Mouse (Mus musculus) layer of hippocampus, postnatal 25 days (tissue): ENCODE data around the gene AU022252. TPM values are rescaled to one million over a fixed set of nuclear protein-coding genes. Genes with fewer than 3 reads are reported as not detected.

ENCODE experiments used
- DNase-seq, 2 experiments: peaks; one replicate each; pipeline ENCODE4 v3.0.0; 2022; ENCODE audit warnings: mixed read lengths in 2 of 2, low spot score in 1 of 2; ENCODE audit errors: extremely low spot score in 1 of 2
- total RNA-seq, 2 experiments: library from RNA; stranded (reverse); gene quantifications; 2 replicates each; pipeline ENCODE4 v1.2.3; 2021

AU022252 gene
- total RNA-seq, 2 experiments from 2014 or later = 32.4 to 36.7 TPM

GRCm38 (mm10) chr4:119189864-119190263 is 42.6 kb downstream of the AU022252 start, which contains the start of gene Ermap:
Gene Ermap (minus strand): TSS chr4:119190011.
- no peak for DNase-seq

DNA sequence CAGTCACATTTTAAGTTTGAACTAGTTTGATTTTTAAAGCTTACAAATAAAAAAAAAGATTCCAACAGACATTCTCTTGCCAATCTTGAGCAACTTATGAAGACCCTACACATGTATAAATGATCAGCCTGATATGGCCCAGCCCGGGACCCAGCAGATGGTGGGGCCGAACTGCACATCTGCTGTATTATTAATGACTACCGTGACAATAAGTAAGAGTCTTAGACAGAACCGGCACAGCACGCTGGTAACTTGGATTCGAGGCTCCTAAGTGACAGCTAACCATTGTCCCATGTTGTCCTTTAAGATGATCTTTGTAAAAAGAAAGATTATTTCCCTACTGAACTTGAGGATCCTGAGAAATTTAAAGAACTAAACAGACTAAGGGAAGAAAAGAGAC is 43.1 kb downstream of the AU022252 start:
- no peak for DNase-seq

- DNase-seq = no peak
Measured at GRCm38 (mm10) chr4:119188060-119188785, 44.3 kb downstream of the AU022252 start.

DNA sequence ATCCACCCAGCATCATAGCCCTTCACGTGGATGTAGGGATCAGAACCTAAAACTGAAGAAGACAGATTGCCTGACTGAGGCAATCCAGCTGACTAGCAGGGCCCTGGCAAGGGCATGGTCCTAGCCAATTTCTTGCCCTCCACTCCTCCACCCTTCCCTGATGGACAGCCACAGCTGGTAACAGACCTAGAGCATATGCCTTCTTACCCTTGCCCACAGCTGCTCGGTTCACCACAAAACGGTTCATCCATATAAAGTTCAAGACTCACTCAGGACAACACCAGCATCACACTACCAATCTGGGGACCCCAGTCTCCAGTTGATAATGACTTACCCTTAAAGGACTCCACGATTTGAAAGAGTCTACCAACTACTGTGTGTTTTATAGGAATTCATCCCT is 46.7 kb downstream of the AU022252 start:
- DNase-seq = no peak

- DNase-seq = no peak
Measured at GRCm38 (mm10) chr4:119183525-119183924, 49.0 kb downstream of the AU022252 start.

GRCm38 (mm10) chr4:119181456-119181855 is 51.1 kb downstream of the AU022252 start:
- DNase-seq = no peak

DNA sequence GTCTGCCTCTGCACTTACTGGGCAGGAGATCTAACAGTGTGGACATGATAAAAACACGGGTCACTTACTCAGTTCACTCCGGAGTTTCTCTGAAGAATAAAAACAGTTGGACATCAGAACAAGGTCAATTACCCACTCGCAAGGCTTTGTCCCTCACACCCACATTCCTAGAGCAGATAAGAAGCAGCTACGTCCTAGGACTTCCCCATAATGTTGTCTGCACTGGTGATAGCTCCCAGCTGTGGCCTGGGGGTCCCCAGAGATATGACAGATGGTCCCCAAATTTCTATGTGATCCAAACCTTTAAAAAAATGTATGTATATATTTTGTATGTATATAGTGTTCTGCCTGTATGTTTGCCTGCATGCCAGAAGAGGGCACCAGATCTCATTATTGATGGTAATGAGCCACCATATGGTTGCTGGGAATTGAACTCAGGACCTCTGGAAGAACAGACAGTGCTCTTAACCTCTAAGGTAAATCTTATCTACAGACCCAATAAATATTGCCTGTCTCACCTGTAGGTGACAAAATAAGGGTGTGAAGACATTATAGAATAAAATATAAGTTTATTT is 52.3 kb downstream of the AU022252 start:
- DNase-seq = no peak

- no peak for DNase-seq
Measured at GRCm38 (mm10) chr4:119178331-119178730, 54.2 kb downstream of the AU022252 start.

DNA sequence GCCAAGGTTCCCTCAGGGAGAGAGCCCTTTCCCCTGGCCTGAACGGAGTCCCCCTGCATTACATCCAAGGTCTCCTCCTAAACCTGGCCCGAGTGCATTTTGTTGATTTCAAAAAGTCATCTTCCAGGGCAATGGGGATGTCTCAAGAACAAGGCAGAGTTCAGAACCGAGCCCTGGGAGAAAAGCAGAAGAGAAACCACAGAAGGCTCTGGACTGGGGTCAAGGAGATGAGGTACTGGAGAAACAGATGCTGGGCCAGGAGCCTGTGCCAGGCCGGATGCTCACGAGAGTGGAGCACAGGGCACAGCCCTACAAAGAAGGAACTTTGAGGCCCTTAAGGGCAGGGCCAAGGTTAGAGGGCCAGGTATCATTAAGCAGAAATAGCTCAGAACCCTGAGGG is 54.8 kb downstream of the AU022252 start:
- no peak for DNase-seq

DNA sequence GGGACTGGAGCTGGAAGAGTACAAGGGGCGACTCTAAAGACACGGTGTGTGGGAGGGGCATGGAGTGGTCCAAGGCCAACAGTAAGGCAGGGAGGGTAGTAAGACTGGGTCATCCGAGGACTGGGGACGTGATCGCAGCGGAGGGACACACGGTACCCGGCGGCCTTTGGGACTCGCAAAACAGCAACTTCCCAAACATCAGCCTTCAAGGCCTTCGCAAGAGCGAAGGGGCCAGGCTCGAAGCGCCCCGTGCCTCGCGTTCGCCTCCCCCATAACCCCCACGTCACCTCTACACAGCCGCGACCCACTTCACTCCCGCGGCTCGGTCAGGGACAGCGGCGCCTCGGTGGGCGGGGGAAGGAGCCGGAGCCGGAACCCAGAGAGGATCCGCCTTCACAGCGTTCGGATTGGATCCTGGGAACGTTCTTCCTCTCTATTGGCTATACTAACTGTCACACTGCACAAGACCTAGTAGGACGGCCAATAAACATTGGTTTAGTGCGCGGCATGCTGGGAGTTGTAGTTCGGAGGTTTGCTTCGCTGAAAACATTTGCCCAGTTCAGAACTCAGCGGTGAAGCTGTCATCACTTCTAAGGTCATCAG is 58.6 kb downstream of the AU022252 start, which contains the start of gene Zfp691:
Gene Zfp691 (minus strand): TSS at position 345 of the 603 bp plus-strand sequence.
- peak; percentile 73 to 83 for DNase-seq

DNA sequence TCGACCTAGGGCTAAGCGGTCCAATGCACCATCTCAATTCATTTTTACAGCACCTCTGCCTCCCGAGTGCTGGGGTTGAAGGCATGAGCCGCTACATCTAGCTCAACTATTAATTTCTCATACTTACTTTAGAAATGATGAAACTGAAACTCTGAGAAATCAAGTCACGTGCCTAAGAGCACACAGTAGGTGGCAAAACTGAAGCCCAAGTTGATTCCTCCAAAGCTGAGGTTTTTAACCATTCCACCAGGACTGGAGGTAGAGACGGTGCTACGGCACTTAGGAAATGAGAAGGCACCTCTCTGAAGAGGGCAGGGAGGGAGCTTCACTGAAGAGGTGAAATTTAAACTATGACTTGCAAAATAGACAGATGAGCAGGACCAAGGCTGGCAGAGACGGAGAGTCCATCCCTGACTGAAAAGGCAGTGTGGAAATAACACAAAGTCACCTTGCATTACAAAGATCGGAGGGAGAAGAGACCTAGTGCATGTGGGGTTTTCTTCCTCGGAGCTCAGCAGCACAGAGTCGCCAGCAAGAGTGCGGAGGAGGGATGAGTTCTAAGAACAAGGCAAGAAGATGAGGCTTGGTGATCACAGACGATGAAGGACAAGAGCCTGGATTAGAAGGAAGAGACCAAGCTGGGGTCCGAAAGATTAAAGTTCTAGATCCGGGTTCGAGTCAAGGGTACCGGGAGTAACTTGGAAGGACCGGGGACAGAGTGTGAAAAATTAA is 59.4 kb downstream of the AU022252 start:
- no peak for DNase-seq

DNA sequence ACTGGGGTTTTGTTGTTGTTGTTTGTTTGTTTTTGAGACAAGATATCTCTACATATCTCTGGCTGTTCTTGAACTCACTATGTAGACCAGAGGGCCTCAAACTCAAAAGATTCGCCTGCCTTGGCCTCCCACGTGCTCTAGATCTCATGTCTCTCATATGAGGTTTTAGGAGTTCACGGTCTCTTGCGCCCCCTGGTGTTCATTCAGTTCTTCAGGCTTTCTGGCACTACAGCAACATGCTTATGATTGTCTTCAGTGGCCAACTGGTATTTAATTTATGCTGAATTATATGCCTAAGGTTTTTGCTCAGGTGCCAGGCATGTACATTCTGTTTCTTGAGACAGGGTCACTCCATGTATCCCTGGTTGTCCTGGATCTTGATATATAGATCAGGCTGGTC is 64.8 kb downstream of the AU022252 start:
- peak; percentile 66 to 93 for DNase-seq

DNA sequence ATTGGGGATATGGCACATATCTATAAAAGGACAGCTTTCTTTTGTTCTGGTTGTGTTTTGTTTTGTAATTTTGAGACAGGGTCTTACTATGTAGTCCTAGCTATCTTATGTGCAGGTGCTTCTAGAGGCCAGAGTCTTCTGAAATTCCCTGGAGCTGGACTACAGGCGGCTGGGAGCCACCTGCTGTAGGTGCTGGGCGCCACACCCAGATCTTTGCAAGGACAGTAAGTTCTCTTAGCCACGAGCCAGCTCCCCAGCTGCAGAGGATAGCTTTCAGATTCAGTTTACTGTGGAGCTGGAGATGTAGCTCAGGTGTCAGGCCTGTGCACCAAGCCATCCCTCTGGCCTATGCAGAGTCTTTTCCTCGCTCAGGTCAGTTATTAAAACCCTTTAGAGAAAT is 65.4 kb downstream of the AU022252 start:
- no peak for DNase-seq

DNA sequence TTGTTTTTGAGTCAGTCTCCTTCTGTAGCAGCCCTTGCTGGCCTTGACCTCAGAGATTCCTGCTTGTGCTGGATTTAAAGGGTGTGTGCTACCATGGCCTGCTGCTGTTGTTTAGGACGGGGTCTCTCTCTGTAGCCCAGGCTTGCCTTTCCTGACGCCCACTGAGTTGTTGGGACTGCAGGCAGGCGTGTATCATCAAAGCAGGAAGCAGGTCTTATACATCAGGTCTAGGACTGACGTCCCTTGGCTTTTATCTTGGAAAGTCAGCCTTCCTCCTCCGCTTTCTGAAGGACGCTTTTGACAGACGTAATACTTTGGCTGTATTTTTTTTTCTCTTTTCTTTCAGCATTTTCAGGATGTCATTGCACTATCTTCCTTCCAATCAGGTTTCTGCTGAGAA is 66.6 kb downstream of the AU022252 start:
- DNase-seq = no peak

DNA sequence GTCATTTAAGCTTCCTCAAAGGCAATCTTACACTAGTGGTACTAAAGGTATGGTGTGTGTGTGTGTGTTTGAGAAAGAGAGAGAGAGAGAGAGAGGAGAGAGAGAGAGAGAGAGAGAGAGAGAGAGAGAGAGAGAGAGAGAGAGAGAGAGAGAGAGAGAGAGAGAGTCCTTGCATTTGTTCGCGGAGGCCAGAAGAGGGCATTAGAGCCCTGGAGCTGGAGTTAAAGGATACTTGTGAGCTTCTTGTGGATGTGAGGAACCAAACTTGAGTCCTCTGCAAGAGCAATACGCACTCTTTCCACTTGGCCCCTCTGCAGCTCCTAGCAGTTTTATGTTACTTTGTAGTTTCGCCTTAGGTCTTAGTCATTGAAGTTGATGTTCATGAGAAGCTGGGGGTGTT is 69.5 kb downstream of the AU022252 start:
- no peak for DNase-seq

DNA sequence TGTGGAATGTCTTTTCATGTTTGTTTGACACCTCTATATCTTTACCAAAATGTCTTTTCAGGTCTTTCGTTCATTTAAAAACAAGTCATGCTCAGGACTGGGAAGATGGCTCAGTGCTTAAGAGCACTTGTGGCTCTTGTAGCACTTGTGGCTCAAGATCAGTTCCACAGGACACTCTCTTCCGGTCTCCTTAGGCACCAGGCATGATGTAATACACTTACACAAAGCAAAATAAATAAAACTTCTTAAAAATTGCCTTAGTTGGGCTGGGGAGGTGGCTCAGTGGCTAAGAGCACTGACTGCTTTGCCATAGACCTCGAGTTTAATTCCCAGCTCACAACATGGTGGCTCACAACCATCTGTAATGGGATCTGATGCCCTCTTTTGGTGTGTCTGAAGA is 71.2 kb downstream of the AU022252 start:
- no peak for DNase-seq

GRCm38 (mm10) chr4:119157891-119158290 is 74.6 kb downstream of the AU022252 start:
- DNase-seq = no peak

DNA sequence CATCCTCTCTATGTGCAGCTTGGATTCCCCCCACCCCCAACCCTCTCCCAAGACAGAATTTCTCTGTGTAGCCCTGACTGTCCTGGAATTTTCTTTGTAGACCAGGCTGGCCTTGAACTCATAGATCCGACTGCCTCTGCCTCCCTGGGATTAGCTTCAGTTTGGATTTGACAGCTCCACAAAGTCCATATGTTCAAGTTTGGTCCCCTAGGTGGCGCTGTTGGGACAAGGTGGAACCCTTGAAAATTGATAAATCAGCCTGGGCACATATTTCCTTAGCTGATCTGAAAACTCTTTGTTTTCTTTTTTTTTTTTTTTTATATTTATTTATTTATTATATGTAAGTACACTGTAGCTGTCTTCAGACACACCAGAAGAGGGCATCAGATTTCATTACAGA is 75.3 kb downstream of the AU022252 start:
- DNase-seq = peak in 1 of 2 experiments; percentile 84
